Mouse (Mus musculus) neural tube, embryonic 13.5 days (tissue): ENCODE measurements at regions not wholly inside any gene's neighbourhood (a gene's known extent, or its start where the extent isn't known, plus 50 kb on each side); places are given as distances from the start of the nearest gene placed in this dataset.
"Not testable (repeated sequence)": the region's sequence is repeated elsewhere in the genome, so short reads cannot be mapped to it uniquely, and the experiment has no call there.

Source experiments
- ATAC-seq: fragments of 200-750 bp; cut with Nextera tagmentation; 2 replicates; pipeline ENCODE4 v1.8.0; 2017; ENCODE audit warnings: low read depth, mild to moderate bottlenecking, moderate TSS enrichment, moderate library complexity
- H3K27ac ChIP-seq: fragments of 300-500 bp; sonication (generic); replicated peaks from 2 replicates; pipeline ENCODE4 v1.5.1; 2015; ENCODE audit warnings: moderate library complexity, mild to moderate bottlenecking, inconsistent platforms
- H3K27me3 ChIP-seq: fragments of 300-500 bp; sonication (generic); 2 replicates; pipeline ENCODE4 v1.6.1; 2015; ENCODE audit warnings: mild to moderate bottlenecking, inconsistent platforms
- H3K36me3 ChIP-seq: fragments of 300-500 bp; sonication (generic); 2 replicates; pipeline ENCODE4 v1.6.1; 2015; ENCODE audit warnings: mild to moderate bottlenecking, inconsistent platforms
- H3K4me1 ChIP-seq: fragments of 300-500 bp; sonication (generic); replicated peaks from 2 replicates; pipeline ENCODE4 v1.6.1; 2015; ENCODE audit warnings: inconsistent platforms
- H3K4me2 ChIP-seq: fragments of 300-500 bp; sonication (generic); 2 replicates; pipeline ENCODE4 v1.6.1; 2015; ENCODE audit warnings: inconsistent platforms, mild to moderate bottlenecking, moderate library complexity
- H3K4me3 ChIP-seq: fragments of 300-500 bp; sonication (generic); 2 replicates; pipeline ENCODE4 v1.5.1; 2015; ENCODE audit warnings: mild to moderate bottlenecking, inconsistent platforms
- H3K9ac ChIP-seq: fragments of 300-500 bp; sonication (generic); 2 replicates; pipeline ENCODE4 v1.6.1; 2015; ENCODE audit warnings: moderate library complexity, mild to moderate bottlenecking, inconsistent platforms
- H3K9me3 ChIP-seq: fragments of 300-500 bp; sonication (generic); 2 replicates; pipeline ENCODE4 v1.6.1; 2016; ENCODE audit warnings: inconsistent platforms
- WGBS: fragments of 180-500 bp; shearing (Covaris S2); methylation state at CpG from one replicate; pipeline ENCODE4 v1.1.7; 2015; 5-methylcytosine and 5-hydroxymethylcytosine counted together

DNA sequence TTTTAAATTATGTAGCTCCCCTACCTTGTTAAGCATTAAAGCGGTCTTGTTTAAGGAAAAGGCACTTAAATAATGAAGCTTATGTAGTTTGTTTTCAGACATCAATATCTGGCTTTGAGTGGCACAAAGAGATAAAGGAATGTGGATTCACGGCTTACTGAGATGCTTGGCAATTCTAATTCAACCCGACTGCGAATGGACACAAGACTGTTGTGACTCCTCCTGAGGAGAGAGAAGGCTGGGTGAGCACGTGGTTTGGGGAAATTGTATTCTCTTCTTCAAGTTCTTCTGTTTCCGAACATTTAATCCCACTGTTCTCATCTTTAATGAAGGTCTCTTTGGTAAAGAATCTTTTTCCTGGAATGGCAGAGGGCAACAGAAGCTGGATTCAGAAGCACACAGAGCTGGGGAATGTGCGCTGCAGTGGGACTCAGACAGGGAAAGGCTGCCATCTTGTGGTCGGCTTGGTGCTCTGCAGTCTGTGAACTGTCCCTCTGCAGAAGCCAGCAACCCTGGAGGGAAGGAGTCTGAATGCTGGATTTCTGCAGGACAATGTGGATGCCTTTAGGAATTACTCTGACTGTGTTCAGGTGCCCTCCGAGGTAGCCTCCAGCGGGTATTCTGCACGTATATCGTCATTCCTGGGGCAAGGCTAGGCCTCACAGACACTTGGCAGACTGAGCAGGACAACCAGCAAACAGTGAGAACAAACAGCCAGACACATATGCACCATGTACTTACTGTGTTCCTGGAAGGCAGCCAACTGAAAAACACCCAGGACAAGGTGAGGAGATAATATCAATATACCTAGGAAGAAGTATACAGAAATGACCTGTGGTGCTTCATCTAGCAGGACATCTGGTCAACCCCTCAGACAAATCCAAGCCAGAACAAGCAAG lies 54.0 kb upstream of the Pax1 start:
- Histone ChIP-seq H3K9ac (no peak overlapping the region), H3K9me3 (no peaks in the 10 kb centered on the region), H3K4me1 (no peaks in the 10 kb centered on the region), H3K4me3 (no peak overlapping the region), H3K4me2 (peak overlapping the region; percentile 25; the same call in 1 of the 2 replicates), H3K36me3 (no peaks in the 10 kb centered on the region), H3K27me3 (peaks cover 55% of the 10 kb centered on the region), H3K27ac (no peak overlapping the region)
- peak; percentile 86 for ATAC-seq
- WGBS: 17% methylated on average over 12 of the region's 12 CpGs

DNA sequence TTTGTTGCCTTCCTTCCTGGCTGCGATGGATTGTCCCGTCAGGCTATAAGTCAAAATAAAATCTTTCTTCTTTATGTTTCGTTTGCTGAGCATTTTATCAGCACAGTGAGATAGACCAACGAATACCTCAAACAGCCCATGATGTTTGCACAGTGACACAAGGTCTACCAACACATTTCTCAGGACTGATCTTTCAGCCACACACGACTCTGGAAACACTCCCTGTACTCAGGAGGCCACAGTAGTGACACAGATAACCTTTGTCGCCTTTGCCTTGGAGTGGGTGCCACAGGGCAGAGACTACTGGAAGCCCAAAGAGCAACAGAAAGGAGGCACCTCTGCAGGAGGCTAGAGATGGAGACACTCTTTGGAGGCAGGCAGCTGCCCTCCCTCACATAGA lies 55.0 kb upstream of the Pax1 start:
- WGBS: 80% methylated on average over 6 of the region's 6 CpGs
- no peak for ATAC-seq
- H3K4me1 ChIP-seq: no peaks in the 10 kb centered on the region
- H3K4me3 ChIP-seq: no peak overlapping the region
- H3K9ac ChIP-seq: no peak overlapping the region
- H3K27me3 ChIP-seq: peaks cover 55% of the 10 kb centered on the region
- no peak overlapping the region for H3K4me2 ChIP-seq
- no peaks in the 10 kb centered on the region for H3K36me3 ChIP-seq
- H3K9me3 ChIP-seq: no peaks in the 10 kb centered on the region
- no peak overlapping the region for H3K27ac ChIP-seq

DNA sequence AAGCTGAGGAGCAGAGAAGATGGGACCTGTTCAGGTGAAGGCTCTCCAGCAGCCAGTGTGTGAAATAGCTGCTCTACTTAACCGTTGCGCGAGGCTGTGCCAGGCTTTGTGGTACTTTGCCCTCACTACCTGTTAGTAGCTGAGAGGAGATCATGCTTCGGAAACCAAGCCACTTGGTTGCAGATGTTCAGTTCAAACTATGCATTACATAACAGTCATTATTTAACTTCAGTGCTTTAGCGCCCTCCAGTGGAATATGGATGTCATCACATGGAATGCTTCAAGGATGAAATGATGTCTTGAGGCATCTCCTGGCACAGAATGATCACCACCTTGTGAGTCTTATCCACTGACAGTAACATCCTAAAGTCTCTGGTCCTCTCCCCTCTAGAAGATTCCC lies 56.5 kb upstream of the Pax1 start:
- Histone ChIP-seq H3K36me3 (no peaks in the 10 kb centered on the region), H3K4me2 (no peak overlapping the region), H3K4me3 (no peak overlapping the region), H3K27ac (no peak overlapping the region), H3K27me3 (peaks cover 60% of the 10 kb centered on the region), H3K4me1 (no peaks in the 10 kb centered on the region), H3K9ac (no peak overlapping the region), H3K9me3 (no peaks in the 10 kb centered on the region)
- WGBS: 33% methylated on average over 5 of the region's 5 CpGs
- ATAC-seq: no peak

DNA sequence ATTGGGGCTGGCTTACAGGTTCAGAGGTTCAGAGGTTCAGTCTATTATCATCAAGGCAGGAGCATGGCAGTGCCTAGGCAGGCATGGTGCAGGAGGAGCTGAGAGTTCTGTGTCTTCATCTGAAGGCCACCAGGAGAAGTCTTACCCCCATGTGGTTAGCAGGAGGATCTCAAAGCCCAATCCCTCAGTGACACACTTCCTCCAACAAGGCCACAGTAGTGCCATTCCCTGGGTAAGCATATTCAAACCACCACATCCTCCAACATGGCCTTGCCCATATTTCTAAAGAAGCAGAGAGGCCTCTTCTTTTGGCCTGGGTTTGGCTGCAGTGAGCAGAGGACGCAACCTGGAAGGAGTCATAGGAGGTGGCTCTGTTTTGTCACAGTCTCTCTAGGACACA lies 61.2 kb upstream of the Pax1 start:
- Histone ChIP-seq H3K27ac (no peak overlapping the region), H3K36me3 (no peaks in the 10 kb centered on the region), H3K4me3 (no peak overlapping the region), H3K4me2 (no peak overlapping the region), H3K4me1 (peaks cover 17% of the 10 kb centered on the region), H3K9ac (no peak overlapping the region), H3K27me3 (peaks cover 21% of the 10 kb centered on the region), H3K9me3 (no peaks in the 10 kb centered on the region)
- WGBS: 96% methylated on average over 1 of the region's 1 CpGs
- ATAC-seq: no peak

DNA sequence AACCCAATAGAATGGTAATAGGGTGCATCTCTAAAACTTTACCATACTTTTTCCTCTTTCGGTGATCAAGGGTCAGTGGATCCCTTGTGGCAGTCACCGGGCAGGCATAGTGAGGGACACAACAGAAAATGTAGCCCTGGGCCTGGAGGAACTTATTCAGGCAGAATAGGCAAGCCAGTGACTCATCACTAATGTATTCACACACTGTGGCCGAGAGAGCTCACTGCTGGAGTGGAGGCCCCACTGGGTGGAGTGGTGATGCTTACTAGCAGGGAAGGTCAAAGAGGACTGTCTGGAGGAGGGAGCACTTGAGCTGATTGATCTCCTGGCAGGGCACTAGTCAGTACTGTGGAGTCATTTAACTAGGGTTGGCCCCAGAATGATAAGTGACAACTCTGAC lies 62.4 kb upstream of the Pax1 start:
- WGBS: 71% methylated on average over 3 of the region's 3 CpGs
- no peaks in the 10 kb centered on the region for H3K9me3 ChIP-seq
- H3K27me3 ChIP-seq: peaks cover 14% of the 10 kb centered on the region
- H3K27ac ChIP-seq: no peak overlapping the region
- ATAC-seq: no peak
- no peak overlapping the region for H3K4me2 ChIP-seq
- H3K4me1 ChIP-seq: peaks cover 17% of the 10 kb centered on the region
- no peak overlapping the region for H3K4me3 ChIP-seq
- no peaks in the 10 kb centered on the region for H3K36me3 ChIP-seq
- H3K9ac ChIP-seq: no peak overlapping the region

DNA sequence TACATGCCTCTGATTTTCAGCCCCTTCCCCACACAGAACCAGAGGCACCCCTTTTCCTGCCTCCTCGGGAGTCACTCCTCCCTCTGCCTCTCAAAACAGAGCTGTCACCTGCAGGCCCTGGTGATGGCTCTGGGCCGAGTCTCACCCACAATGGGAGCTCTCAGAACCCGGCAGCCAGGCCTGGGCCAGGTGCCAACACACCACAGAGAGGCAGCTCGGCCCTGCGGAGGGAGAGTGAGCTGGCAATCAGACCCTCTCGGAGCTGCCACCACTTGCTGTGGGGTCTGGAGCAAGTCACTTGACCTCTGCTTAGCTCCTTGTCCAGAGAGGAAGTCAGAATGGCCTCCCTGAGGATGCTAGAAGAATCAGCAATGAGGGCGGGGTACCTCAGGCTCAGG lies 63.2 kb upstream of the Pax1 start:
- 35% methylated on average over 7 of the region's 7 CpGs for WGBS
- peak; percentile 93 for ATAC-seq

DNA sequence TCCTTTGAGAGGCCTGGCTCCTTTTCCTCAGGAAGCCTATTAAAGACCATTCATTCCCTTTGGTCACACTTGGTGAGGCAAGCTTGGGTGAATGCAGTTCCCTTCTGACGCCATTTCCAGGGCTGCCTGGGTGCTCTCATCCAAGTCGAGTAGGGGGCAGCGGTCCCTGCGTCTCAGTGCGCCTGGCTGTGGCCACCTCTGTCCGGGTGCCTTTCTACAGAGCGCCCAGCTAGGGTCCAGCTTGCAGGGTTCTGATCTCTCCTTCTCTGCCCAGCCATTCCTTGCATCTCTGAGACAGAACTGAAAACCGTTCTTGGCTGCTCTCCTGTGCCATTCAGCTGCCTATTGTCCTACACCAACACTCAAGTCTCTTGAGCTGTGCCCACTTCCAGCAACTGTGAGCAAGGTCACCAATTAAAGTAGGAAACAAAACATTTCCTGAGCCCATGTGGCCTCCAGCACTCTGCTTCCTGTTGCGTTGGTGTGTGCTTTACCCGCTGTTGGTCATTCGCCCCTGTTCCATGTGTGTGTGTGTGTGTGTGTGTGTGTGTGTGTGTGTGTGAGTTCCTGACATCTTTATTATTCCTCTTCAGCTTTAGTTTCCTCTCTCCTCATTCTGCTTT lies 63.7 kb upstream of the Pax1 start:
- Histone ChIP-seq H3K36me3 (no peaks in the 10 kb centered on the region), H3K4me1 (peaks cover 17% of the 10 kb centered on the region), H3K4me3 (no peak overlapping the region), H3K27me3 (peaks cover 7% of the 10 kb centered on the region), H3K4me2 (no peak overlapping the region), H3K9me3 (no peaks in the 10 kb centered on the region), H3K27ac (peak overlapping the region; percentile 57), H3K9ac (no peak overlapping the region)
- WGBS: 71% methylated on average over 11 of the region's 11 CpGs
- ATAC-seq: peak; percentile 71

More for the DNA sequence above, 63.2 kb upstream of the Pax1 start:
- peaks cover 17% of the 10 kb centered on the region for H3K4me1 ChIP-seq
- H3K9me3 ChIP-seq: no peaks in the 10 kb centered on the region
- H3K4me2 ChIP-seq: no peak overlapping the region
- peaks cover 10% of the 10 kb centered on the region for H3K27me3 ChIP-seq
- no peak overlapping the region for H3K4me3 ChIP-seq
- H3K27ac ChIP-seq: peak overlapping the region; percentile 57
- H3K9ac ChIP-seq: no peak overlapping the region
- no peaks in the 10 kb centered on the region for H3K36me3 ChIP-seq

DNA sequence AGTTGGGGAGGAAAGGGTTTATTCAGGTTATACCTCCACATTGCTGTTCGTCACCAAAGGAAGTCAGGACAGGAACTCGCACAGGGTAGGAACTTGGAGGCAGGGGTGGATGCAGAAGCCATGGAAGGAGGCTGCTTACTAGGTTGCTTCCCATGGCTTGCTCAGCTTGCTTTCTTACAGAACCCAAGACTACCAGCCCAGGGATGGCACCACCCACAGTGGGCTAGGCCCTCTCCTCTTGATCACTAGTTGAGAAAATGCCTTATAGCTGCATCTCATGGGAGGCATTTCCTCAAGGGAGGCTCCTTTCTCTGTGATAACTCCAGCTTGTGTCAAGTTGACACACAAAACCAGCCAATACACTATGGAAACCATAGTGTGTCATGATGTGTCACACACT lies 66.8 kb upstream of the Pax1 start:
- not testable (repeated sequence) for ATAC-seq, H3K27ac ChIP-seq, H3K9me3 ChIP-seq, H3K4me3 ChIP-seq, H3K9ac ChIP-seq, H3K4me2 ChIP-seq, H3K27me3 ChIP-seq, H3K36me3 ChIP-seq
- peaks cover 17% of the 10 kb centered on the region for H3K4me1 ChIP-seq
- WGBS: 90% methylated on average over 2 of the region's 2 CpGs

DNA sequence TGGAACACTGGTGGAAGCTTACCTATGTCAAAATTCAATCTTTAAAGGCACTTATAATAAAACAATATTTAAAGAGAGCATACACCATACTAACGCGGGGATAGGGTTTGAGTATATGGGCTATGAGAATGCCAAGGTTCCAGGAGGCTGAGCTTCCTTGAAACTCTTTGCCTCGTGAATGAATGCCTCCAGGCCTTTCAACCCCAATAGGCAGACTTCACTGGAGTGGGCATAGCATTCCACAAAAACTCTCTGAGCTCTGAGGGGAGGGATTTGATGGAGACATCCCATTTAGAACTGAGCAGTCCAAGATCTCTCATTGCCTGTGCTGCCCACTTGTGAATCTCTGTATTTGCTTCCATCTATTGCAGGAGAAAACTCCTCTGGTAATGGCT lies 68.4 kb upstream of the Pax1 start:
- no peaks in the 10 kb centered on the region for H3K36me3 ChIP-seq
- no peak overlapping the region for H3K9ac ChIP-seq
- H3K4me3 ChIP-seq: no peak overlapping the region
- peaks cover 9% of the 10 kb centered on the region for H3K4me1 ChIP-seq
- no peaks in the 10 kb centered on the region for H3K27me3 ChIP-seq
- no peak overlapping the region for H3K4me2 ChIP-seq
- H3K9me3 ChIP-seq: no peaks in the 10 kb centered on the region
- 69% methylated on average over 3 of the region's 3 CpGs for WGBS
- H3K27ac ChIP-seq: no peak overlapping the region
- no peak for ATAC-seq

DNA sequence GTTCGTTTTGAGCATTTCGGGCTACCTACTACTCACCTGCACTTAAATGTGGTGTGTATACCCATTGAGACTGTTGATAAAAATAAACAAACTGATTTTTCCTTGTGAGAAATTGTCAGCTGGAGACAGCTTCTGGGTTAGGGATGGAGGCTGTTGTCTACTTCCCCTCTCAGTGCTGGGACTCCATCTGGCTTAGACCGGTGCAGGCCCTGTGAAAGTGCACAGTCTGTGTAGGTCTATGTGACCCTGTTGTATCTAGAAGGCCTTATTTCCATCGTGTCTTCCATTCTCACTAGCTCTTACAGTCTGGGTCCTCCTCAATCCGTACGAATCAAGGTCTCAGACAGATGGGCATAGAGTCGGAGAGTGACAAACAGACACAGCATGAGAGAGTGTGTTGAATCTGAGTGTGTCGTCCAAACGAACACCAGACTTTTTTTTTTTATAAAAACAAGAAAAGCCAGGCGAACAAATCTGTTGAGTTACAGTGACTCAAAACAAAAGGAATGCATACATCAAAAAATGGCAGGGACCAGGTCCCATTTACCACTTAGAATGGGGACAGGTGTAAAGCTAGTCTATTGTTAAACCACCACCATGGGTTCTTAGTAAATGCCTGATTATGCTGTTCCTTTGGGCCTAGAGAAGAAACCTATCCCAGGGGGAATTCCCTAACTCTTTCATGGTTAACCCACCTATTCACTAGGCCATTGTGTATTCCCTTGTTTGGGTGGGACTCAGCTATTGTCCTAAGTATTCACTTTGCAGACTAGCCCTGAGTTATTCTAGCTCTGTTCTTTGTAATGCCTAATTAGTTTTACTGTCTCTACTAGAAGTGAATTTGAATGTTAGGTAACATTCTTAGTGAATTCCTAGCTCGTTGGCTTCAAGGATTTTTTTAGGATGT lies 69.1 kb upstream of the Pax1 start:
- ATAC-seq: no peak
- WGBS: 54% methylated on average over 11 of the region's 11 CpGs
- H3K36me3 ChIP-seq: no peaks in the 10 kb centered on the region
- H3K4me1 ChIP-seq: peaks cover 3% of the 10 kb centered on the region; the same call in 1 of the 2 replicates
- H3K27me3 ChIP-seq: no peaks in the 10 kb centered on the region
- H3K4me2 ChIP-seq: no peak overlapping the region
- no peak overlapping the region for H3K9ac ChIP-seq
- H3K4me3 ChIP-seq: no peak overlapping the region
- H3K9me3 ChIP-seq: no peaks in the 10 kb centered on the region
- no peak overlapping the region for H3K27ac ChIP-seq

DNA sequence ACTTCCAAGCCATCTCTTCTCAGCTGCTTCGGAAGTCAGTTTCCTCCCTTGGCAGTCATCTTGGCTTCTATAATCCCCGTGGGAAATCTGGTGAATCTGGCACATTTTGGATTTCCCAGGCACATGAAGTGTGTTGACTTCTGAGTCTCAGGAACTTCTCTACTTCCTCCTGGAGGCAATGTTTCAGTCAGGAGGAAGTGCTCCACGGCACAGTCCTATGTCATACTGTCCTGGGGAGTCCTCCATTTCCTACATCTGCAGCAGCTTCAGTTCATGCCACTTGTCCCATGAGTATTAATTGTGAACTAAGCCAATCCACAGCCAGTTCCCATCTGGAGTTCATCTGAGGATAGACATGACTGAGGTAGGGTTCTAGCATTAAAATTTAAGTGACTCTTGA lies 78.3 kb upstream of the Pax1 start:
- ATAC-seq: no peak

DNA sequence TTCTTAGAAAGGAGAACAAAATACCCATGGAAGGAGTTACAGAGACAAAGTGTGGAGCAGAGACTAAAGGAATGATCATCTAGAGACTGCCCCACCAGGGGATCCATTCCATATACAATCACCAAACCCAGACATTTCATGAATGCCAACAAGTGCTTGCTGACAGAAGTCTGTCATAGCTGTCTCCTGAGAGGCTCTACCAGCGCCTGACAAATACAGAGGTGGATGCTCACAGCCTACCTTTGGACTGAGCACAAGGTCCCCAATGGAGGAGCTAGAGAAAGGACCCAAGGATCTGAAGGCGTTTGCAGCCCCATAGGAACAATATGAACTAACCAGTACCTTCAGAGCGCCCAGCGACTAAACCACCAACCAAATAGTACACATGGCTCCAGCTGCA lies 83.6 kb upstream of the Nkx2-2 start:
- H3K27me3 ChIP-seq: no peaks in the 10 kb centered on the region
- ATAC-seq: no peak
- WGBS: 89% methylated on average over 4 of the region's 4 CpGs

More for the DNA sequence above, 78.3 kb upstream of the Pax1 start:
- WGBS: 82% methylated on average over 3 of the region's 3 CpGs
- H3K9me3 ChIP-seq: no peaks in the 10 kb centered on the region
- H3K9ac ChIP-seq: no peak overlapping the region
- H3K4me2 ChIP-seq: no peak overlapping the region
- no peak overlapping the region for H3K27ac ChIP-seq
- H3K4me3 ChIP-seq: no peak overlapping the region
- no peaks in the 10 kb centered on the region for H3K4me1 ChIP-seq
- no peaks in the 10 kb centered on the region for H3K27me3 ChIP-seq
- H3K36me3 ChIP-seq: no peaks in the 10 kb centered on the region

More for the DNA sequence above, 83.6 kb upstream of the Nkx2-2 start:
- no peaks in the 10 kb centered on the region for H3K36me3 ChIP-seq
- H3K9ac ChIP-seq: no peak overlapping the region
- no peak overlapping the region for H3K4me2 ChIP-seq
- H3K4me3 ChIP-seq: no peak overlapping the region
- H3K4me1 ChIP-seq: no peaks in the 10 kb centered on the region
- H3K9me3 ChIP-seq: no peaks in the 10 kb centered on the region; the same call in 1 of the 2 replicates
- H3K27ac ChIP-seq: no peak overlapping the region
